ENCODE assay signal across 24 mouse cellular contexts in the genomic region with DNA sequence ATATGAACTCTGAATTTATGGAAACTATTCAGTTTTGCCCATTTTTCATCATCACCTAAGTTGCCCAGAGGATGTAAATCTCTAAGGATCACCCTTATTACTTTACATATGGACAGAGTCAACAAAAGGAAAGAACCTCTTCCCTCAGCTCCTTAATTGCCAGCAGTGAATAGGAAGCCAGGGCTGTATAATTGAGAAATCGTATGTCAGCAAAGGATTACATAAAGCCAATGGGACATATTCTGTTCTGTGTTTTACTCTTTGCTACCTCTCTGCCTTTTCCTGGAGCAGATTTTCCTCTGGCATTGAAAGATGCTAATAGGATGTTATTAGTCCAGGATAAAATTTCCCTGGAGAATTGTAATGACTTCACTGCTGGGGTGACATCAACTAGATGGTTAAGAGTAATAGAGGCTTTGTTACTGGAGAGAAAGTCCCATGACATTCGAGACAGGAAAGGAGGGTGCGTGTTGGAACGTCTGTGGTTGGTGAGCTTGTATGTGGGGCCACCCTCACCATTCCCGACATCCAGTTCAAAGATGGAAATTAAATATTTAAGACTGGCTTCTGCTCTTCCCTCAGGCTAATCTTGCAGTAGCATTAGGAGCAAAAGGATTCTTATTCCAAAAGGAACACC.
A peak's percentile ranks its signal among the peaks of the same experiment; 100 is the strongest.
DNase-seq lines count a peak whose midpoint lies in the region; ATAC-seq lines count a peak whose summit lies in the region.
"Had no signal": no experiment of that assay in that cellular context is flagged by ENCODE, and none has a peak within 500 bp of the region (broad histone marks: within the 10 kb centered on the region; RNA-seq: fewer than 3 reads in every experiment).

No protein-coding gene starts in this region.

- no peak overlapping the region for H3K4me3 ChIP-seq in embryonic facial prominence, embryonic 14.5 days (ENCODE audit: low read depth, low read length)
- H3K4me3 ChIP-seq in embryonic facial prominence, embryonic 10.5 days: no peak overlapping the region
- no peak overlapping the region for H3K4me3 ChIP-seq in neural tube, embryonic 11.5 days (ENCODE audit: low read depth, low read length)
- no peak overlapping the region for H3K4me3 ChIP-seq in neural tube, embryonic 12.5 days
- H3K4me3 ChIP-seq: heart, embryonic 15.5 days; megakaryocyte, embryonic 14.5 days; myocyte had no signal

- no peaks in the 10 kb centered on the region for H3K27me3 ChIP-seq in embryonic facial prominence, embryonic 14.5 days (replicated peaks; ENCODE audit: control insufficient read depth, insufficient read depth, low read length)
- no peaks in the 10 kb centered on the region for H3K27me3 ChIP-seq in embryonic facial prominence, embryonic 10.5 days (replicated peaks; ENCODE audit: low read depth, poor library complexity, severe bottlenecking)
- no peaks in the 10 kb centered on the region for H3K27me3 ChIP-seq in neural tube, embryonic 11.5 days (ENCODE audit: control insufficient read depth, insufficient read depth, low read length)
- no peaks in the 10 kb centered on the region for H3K27me3 ChIP-seq in neural tube, embryonic 12.5 days (replicated peaks)
- H3K27me3 ChIP-seq: heart, embryonic 15.5 days; megakaryocyte, embryonic 14.5 days had no signal

- H3K36me3 ChIP-seq in embryonic facial prominence, embryonic 14.5 days (ENCODE audit: control insufficient read depth, insufficient read depth, low read length): no peaks in the 10 kb centered on the region
- H3K36me3 ChIP-seq in embryonic facial prominence, embryonic 10.5 days (replicated peaks): no peaks in the 10 kb centered on the region
- H3K36me3 ChIP-seq in neural tube, embryonic 11.5 days (ENCODE audit: control insufficient read depth, insufficient read depth, low read length): no peaks in the 10 kb centered on the region
- no peaks in the 10 kb centered on the region for H3K36me3 ChIP-seq in neural tube, embryonic 12.5 days
- H3K36me3 ChIP-seq: heart, embryonic 15.5 days had no signal

- peak; percentile 1 for DNase-seq in embryonic facial prominence, embryonic 14.5 days (ENCODE audit: low spot score)
- no peak for DNase-seq in embryonic facial prominence, embryonic 10.5 days (ENCODE audit: low spot score)
- no peak for DNase-seq in neural tube, embryonic 11.5 days (ENCODE audit: low spot score)
- DNase-seq in neural tube, embryonic 10.5 days (ENCODE audit: extremely low spot score, low spot score): no peak
- no peak for DNase-seq in thymus, postnatal 10 days (ENCODE audit: low spot score in 2 of 2)
- no peak for DNase-seq in right cerebral cortex, postnatal 25 days
- DNase-seq: adrenal gland, postnatal 10 days; cerebellum, adult 2 months; cerebellum, postnatal 25 days; gastrocnemius, postnatal 36 days; heart, postnatal 36 days; kidney, adult 18-20 months; kidney, postnatal 4 days; lung, embryonic 14.5 days; lung, postnatal 36 days; retina, postnatal 1 day; thymus, adult 18-20 months; thymus, postnatal 4 days had no signal

- H3K27ac ChIP-seq in embryonic facial prominence, embryonic 14.5 days (replicated peaks; ENCODE audit: low read depth, low read length): no peak overlapping the region
- H3K27ac ChIP-seq in embryonic facial prominence, embryonic 10.5 days (replicated peaks): no peak overlapping the region
- no peak overlapping the region for H3K27ac ChIP-seq in neural tube, embryonic 11.5 days (ENCODE audit: low read depth, low read length)
- no peak overlapping the region for H3K27ac ChIP-seq in neural tube, embryonic 12.5 days
- H3K27ac ChIP-seq: heart, embryonic 15.5 days; liver, embryonic 14.5 days had no signal

- H3K4me2 ChIP-seq in embryonic facial prominence, embryonic 14.5 days (ENCODE audit: low read depth, low read length): no peak overlapping the region
- no peak overlapping the region for H3K4me2 ChIP-seq in neural tube, embryonic 11.5 days (ENCODE audit: low read depth)
- no peak overlapping the region for H3K4me2 ChIP-seq in neural tube, embryonic 12.5 days (replicated peaks)
- H3K4me2 ChIP-seq: heart, embryonic 15.5 days; lung, embryonic 14.5 days had no signal

- no peaks in the 10 kb centered on the region for H3K9me3 ChIP-seq in embryonic facial prominence, embryonic 14.5 days (ENCODE audit: control insufficient read depth, low read length)
- H3K9me3 ChIP-seq in embryonic facial prominence, embryonic 10.5 days: no peaks in the 10 kb centered on the region
- no peaks in the 10 kb centered on the region for H3K9me3 ChIP-seq in neural tube, embryonic 11.5 days (ENCODE audit: control insufficient read depth, low read length)
- H3K9me3 ChIP-seq in neural tube, embryonic 12.5 days: no peaks in the 10 kb centered on the region
- H3K9me3 ChIP-seq: heart, embryonic 15.5 days; megakaryocyte, embryonic 14.5 days had no signal

- no peak for ATAC-seq in embryonic facial prominence, embryonic 14.5 days (ENCODE audit: low read depth)
- ATAC-seq in neural tube, embryonic 11.5 days (ENCODE audit: insufficient read depth, low FRiP score, low TSS enrichment): 0 out of 2 replicates have a peak, but pooled peaks have one; percentile 45
- ATAC-seq in neural tube, embryonic 12.5 days (ENCODE audit: low FRiP score, low read depth): peak; percentile 74
- ATAC-seq: inflammation-experienced regulatory T-cells, adult 6 months had no signal

- 63% methylated on average over 5 of the region's 5 CpGs for WGBS in embryonic facial prominence, embryonic 14.5 days
- 77% methylated on average over 5 of the region's 5 CpGs for WGBS in embryonic facial prominence, embryonic 10.5 days
- WGBS in neural tube, embryonic 11.5 days: 78% methylated on average over 5 of the region's 5 CpGs
- WGBS in neural tube, embryonic 12.5 days: 59% methylated on average over 5 of the region's 5 CpGs

- H3K9ac ChIP-seq in embryonic facial prominence, embryonic 14.5 days (ENCODE audit: low read depth, low read length): no peak overlapping the region
- no peak overlapping the region for H3K9ac ChIP-seq in neural tube, embryonic 11.5 days (ENCODE audit: low read length)
- no peak overlapping the region for H3K9ac ChIP-seq in neural tube, embryonic 12.5 days
- H3K9ac ChIP-seq: heart, embryonic 15.5 days; liver, embryonic 14.5 days; lung, embryonic 14.5 days had no signal

- H3K4me1 ChIP-seq in embryonic facial prominence, embryonic 14.5 days (ENCODE audit: control insufficient read depth, insufficient read depth, low read length): no peaks in the 10 kb centered on the region
- H3K4me1 ChIP-seq in embryonic facial prominence, embryonic 10.5 days: no peaks in the 10 kb centered on the region
- no peaks in the 10 kb centered on the region for H3K4me1 ChIP-seq in neural tube, embryonic 11.5 days (ENCODE audit: control insufficient read depth, insufficient read depth, low read length)
- no peaks in the 10 kb centered on the region for H3K4me1 ChIP-seq in neural tube, embryonic 12.5 days
- H3K4me1 ChIP-seq: heart, embryonic 15.5 days; megakaryocyte, embryonic 14.5 days had no signal
